Comparison of ENCODE assay signal across 14 mouse cellular contexts in genomic region chr19:28258907-28259675, GRCm38 (mm10).
DNase-seq lines count a peak whose midpoint lies in the region; ATAC-seq lines count a peak whose summit lies in the region.
"Had no signal": no experiment of that assay in that cellular context is flagged by ENCODE, and none has a peak within 500 bp of the region (broad histone marks: within the 10 kb centered on the region; RNA-seq: fewer than 3 reads in every experiment).

No protein-coding gene starts in this region.

- no peaks in the 10 kb centered on the region for H3K9me3 ChIP-seq in midbrain, embryonic 14.5 days (ENCODE audit: control insufficient read depth, low read length)
- H3K9me3 ChIP-seq in midbrain, embryonic 10.5 days (replicated peaks) = no peaks in the 10 kb centered on the region
- H3K9me3 ChIP-seq in embryonic facial prominence, embryonic 11.5 days (replicated peaks; ENCODE audit: control insufficient read depth, low read length) = no peaks in the 10 kb centered on the region
- H3K9me3 ChIP-seq in neural tube, embryonic 14.5 days (ENCODE audit: control insufficient read depth, low read length) = no peaks in the 10 kb centered on the region
- H3K9me3 ChIP-seq: liver, embryonic 13.5 days had no signal

- H3K36me3 ChIP-seq in midbrain, embryonic 14.5 days (ENCODE audit: control insufficient read depth, insufficient read depth, low read length) = no peaks in the 10 kb centered on the region
- no peaks in the 10 kb centered on the region; the same call in 1 of the 2 replicates for H3K36me3 ChIP-seq in midbrain, embryonic 10.5 days
- no peaks in the 10 kb centered on the region for H3K36me3 ChIP-seq in embryonic facial prominence, embryonic 11.5 days (replicated peaks; ENCODE audit: control insufficient read depth, insufficient read depth, low read depth, low read length)
- no peaks in the 10 kb centered on the region for H3K36me3 ChIP-seq in neural tube, embryonic 14.5 days (ENCODE audit: control insufficient read depth, insufficient read depth, low read length)
- H3K36me3 ChIP-seq: liver, embryonic 13.5 days had no signal

- 80% methylated on average over 18 of the region's 18 CpGs for WGBS in midbrain, embryonic 14.5 days
- 89% methylated on average over 18 of the region's 18 CpGs for WGBS in midbrain, embryonic 10.5 days
- 66% methylated on average over 18 of the region's 18 CpGs for WGBS in embryonic facial prominence, embryonic 11.5 days
- 57% methylated on average over 18 of the region's 18 CpGs for WGBS in neural tube, embryonic 14.5 days

- no peak for ATAC-seq in midbrain, embryonic 14.5 days (ENCODE audit: low FRiP score, low TSS enrichment)
- no peak; the same call in 1 of the 2 replicates for ATAC-seq in embryonic facial prominence, embryonic 11.5 days (replicated peaks; ENCODE audit: insufficient number of reproducible peaks, low FRiP score, low TSS enrichment, low read depth)
- ATAC-seq in neural tube, embryonic 14.5 days (ENCODE audit: low read depth) = peak; percentile 68; the same call in 1 of the 2 replicates
- ATAC-seq: forebrain, postnatal 0 days had no signal

- H3K4me3 ChIP-seq in midbrain, embryonic 14.5 days (replicated peaks; ENCODE audit: low read depth, low read length) = no peak overlapping the region
- H3K4me3 ChIP-seq in midbrain, embryonic 10.5 days = no peak overlapping the region
- no peak overlapping the region for H3K4me3 ChIP-seq in embryonic facial prominence, embryonic 11.5 days (ENCODE audit: low read depth, low read length)
- H3K4me3 ChIP-seq in neural tube, embryonic 14.5 days (ENCODE audit: low read depth, low read length) = no peak overlapping the region
- H3K4me3 ChIP-seq: liver, embryonic 13.5 days had no signal

- peak; percentile 25 for DNase-seq in midbrain, embryonic 14.5 days
- DNase-seq in midbrain, embryonic 10.5 days (ENCODE audit: low spot score) = no peak
- DNase-seq in embryonic facial prominence, embryonic 11.5 days (ENCODE audit: low spot score) = peak; percentile 66
- peak; percentile 58 for DNase-seq in hindlimb bud, embryonic 11.5 days (ENCODE audit: extremely low spot score, low read depth, low spot score)
- DNase-seq in heart, adult 9 months (ENCODE audit: low spot score in 2 of 2) = no peak
- no peak for DNase-seq in frontal cortex, postnatal 10 days (ENCODE audit: low spot score in 2 of 2)
- DNase-seq: adrenal gland, postnatal 10 days; cerebellum, adult 8-10 months; forebrain, postnatal 0 days; gastrocnemius, postnatal 10 days; heart, postnatal 14 days; kidney, adult 9 months; liver, embryonic 13.5 days had no signal

- H3K27ac ChIP-seq in midbrain, embryonic 14.5 days (replicated peaks; ENCODE audit: low read depth, low read length) = no peak overlapping the region
- H3K27ac ChIP-seq in midbrain, embryonic 10.5 days (replicated peaks) = no peak overlapping the region
- H3K27ac ChIP-seq in embryonic facial prominence, embryonic 11.5 days (replicated peaks; ENCODE audit: low read depth, low read length) = no peak overlapping the region
- H3K27ac ChIP-seq in neural tube, embryonic 14.5 days (ENCODE audit: low read depth, low read length) = no peak overlapping the region
- H3K27ac ChIP-seq: liver, embryonic 13.5 days had no signal

- H3K4me2 ChIP-seq in midbrain, embryonic 14.5 days (ENCODE audit: low read length) = no peak overlapping the region
- H3K4me2 ChIP-seq in embryonic facial prominence, embryonic 11.5 days (ENCODE audit: low read depth, low read length) = no peak overlapping the region
- H3K4me2 ChIP-seq in neural tube, embryonic 14.5 days (ENCODE audit: low read depth, low read length) = no peak overlapping the region
- H3K4me2 ChIP-seq: liver, embryonic 13.5 days had no signal

- no peak overlapping the region for H3K9ac ChIP-seq in midbrain, embryonic 14.5 days (replicated peaks; ENCODE audit: low read length)
- H3K9ac ChIP-seq in embryonic facial prominence, embryonic 11.5 days (replicated peaks; ENCODE audit: low read length) = no peak overlapping the region
- H3K9ac ChIP-seq in neural tube, embryonic 14.5 days (replicated peaks; ENCODE audit: low read depth, low read length) = no peak overlapping the region
- H3K9ac ChIP-seq: forebrain, postnatal 0 days; liver, embryonic 13.5 days had no signal

- H3K27me3 ChIP-seq in midbrain, embryonic 14.5 days (ENCODE audit: control insufficient read depth, insufficient read depth, low read length) = no peaks in the 10 kb centered on the region
- H3K27me3 ChIP-seq in midbrain, embryonic 10.5 days (ENCODE audit: low read depth, poor library complexity, severe bottlenecking) = no peaks in the 10 kb centered on the region
- no peaks in the 10 kb centered on the region for H3K27me3 ChIP-seq in embryonic facial prominence, embryonic 11.5 days (ENCODE audit: control insufficient read depth, insufficient read depth, low read length)
- H3K27me3 ChIP-seq in neural tube, embryonic 14.5 days (ENCODE audit: control insufficient read depth, insufficient read depth, low read length) = no peaks in the 10 kb centered on the region
- H3K27me3 ChIP-seq: liver, embryonic 13.5 days had no signal

- H3K4me1 ChIP-seq in midbrain, embryonic 14.5 days (ENCODE audit: control insufficient read depth, insufficient read depth, low read length) = no peaks in the 10 kb centered on the region
- H3K4me1 ChIP-seq in midbrain, embryonic 10.5 days = no peaks in the 10 kb centered on the region
- H3K4me1 ChIP-seq in embryonic facial prominence, embryonic 11.5 days (ENCODE audit: control insufficient read depth, insufficient read depth, low read length) = no peaks in the 10 kb centered on the region
- H3K4me1 ChIP-seq in neural tube, embryonic 14.5 days (ENCODE audit: control insufficient read depth, insufficient read depth, low read length) = no peaks in the 10 kb centered on the region
- H3K4me1 ChIP-seq: liver, embryonic 13.5 days had no signal

Comparison
In these comparisons a context has a peak if more than half of its experiments do, and no peak if none do; other contexts are left out.
1. DNase-seq: peak in midbrain, embryonic 14.5 days (single experiment), embryonic facial prominence, embryonic 11.5 days (single experiment) and hindlimb bud, embryonic 11.5 days (single experiment); none in midbrain, embryonic 10.5 days (single experiment), heart, adult 9 months (0 of 2) and frontal cortex, postnatal 10 days (0 of 2).